Mouse (Mus musculus) bone marrow macrophage, adult 2 months (primary cell): Measurements from ENCODE around the gene Snx14. TPM values are rescaled to one million over a fixed set of nuclear protein-coding genes. Genes with fewer than 3 reads are reported as not detected.
"Not testable (repeated sequence)": the region's sequence is repeated elsewhere in the genome, so short reads cannot be mapped to it uniquely, and the experiment has no call there.

ENCODE experiments used
- H3K27ac ChIP-seq: 2 replicates; pipeline ENCODE4 v1.5.1; 2012; ENCODE audit warnings: low read depth, low read length; ENCODE audit not compliant: insufficient read depth
- H3K4me1 ChIP-seq: 2 replicates; pipeline ENCODE4 v1.6.1; 2012; ENCODE audit warnings: low read length; ENCODE audit not compliant: control insufficient read depth, insufficient read depth
- H3K4me3 ChIP-seq: 2 replicates; pipeline ENCODE4 v1.5.1; 2012; ENCODE audit warnings: mild to moderate bottlenecking, low read length, moderate library complexity; ENCODE audit not compliant: insufficient read depth
- CTCF ChIP-seq: IDR thresholded peaks from 2 replicates; pipeline ENCODE4 v1.5.1; 2012; ENCODE audit warnings: low read depth, mild to moderate bottlenecking, low read length, moderate library complexity
- POLR2A ChIP-seq: IDR thresholded peaks from 2 replicates; pipeline ENCODE4 v1.6.1; 2012; ENCODE audit warnings: mild to moderate bottlenecking, low read depth, low read length, borderline replicate concordance
- polyA plus RNA-seq: library from polyadenylated mRNA; stranded (reverse); fragments of >200 nt; gene quantifications from 2 replicates; pipeline ENCODE4 v1.2.4, GENCODE M21; 2012; ENCODE audit not compliant: missing spikeins, insufficient read depth, insufficient read length

Gene Snx14
- 39.0 and 40.4 TPM in 2 replicates for polyA plus RNA-seq

DNA sequence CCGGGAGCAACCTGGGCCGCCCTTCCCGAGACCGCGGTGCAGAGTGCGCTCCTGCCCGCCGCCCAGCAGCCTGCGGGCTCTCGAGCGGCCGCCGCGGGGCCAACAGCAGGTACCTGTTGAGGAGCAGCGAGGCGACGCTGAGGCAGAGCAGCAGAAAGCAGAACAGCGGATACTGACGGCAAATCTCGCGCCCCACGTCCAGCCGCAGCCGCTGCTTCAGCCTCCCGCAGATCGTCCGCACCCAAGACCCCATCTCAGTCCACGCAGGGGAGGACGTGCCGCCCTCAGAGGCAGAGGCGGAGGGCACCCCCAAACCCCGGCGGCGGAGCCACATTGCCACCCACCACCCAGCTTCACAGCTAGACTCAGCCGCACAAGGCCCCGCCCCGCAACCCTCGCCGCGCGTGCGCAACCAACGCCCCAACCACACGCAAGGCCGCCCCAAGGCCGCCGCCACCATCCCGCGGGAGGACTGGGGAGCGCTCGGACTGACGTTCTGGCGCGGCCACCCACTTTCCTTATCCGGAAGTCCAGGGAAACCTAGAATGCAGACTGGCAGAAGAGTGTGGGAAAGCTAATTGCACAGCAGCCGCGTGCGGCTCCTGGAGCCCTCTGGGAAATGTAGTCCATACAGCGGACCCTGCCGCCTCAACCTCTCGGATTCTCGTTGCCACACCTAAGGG, at the start of gene Snx14:
TSS of gene Snx14 (minus strand) at position 404 of the 683 bp plus-strand sequence.
- Histone ChIP-seq H3K4me3 (peak within 1 kb of the TSS; percentile 83), H3K4me1 (peaks cover 14% of the 10 kb centered on the region), H3K27ac (peak within 1 kb of the TSS; percentile 51)
- no peak for TF ChIP-seq CTCF
- peak; percentile 76; the same call in 1 of the 2 replicates for TF ChIP-seq POLR2A

DNA sequence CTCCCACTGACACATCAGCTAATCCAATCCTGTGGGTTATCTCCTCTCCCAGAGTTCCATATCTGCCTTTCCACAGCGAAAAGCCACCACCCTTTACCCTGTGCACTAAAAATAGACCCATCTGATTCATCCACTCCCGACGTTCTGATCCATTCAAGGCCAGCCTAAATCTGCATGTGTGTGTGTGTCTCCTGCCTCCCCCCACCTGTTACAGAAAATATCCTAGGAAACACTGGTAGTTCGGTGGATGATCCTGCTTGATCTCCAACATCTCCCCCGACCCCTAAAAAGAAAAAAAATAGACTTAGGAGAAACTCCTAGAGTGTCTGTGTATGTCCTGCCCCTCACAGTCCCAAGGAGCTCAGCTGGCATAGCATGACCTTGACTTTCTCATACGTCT, 45.8 kb upstream of the Snx14 start:
- no peak overlapping the region for H3K4me3 ChIP-seq
- no peak overlapping the region for H3K27ac ChIP-seq
- no peak for TF ChIP-seq POLR2A
- no peak for TF ChIP-seq CTCF
- peaks cover 11% of the 10 kb centered on the region for H3K4me1 ChIP-seq

DNA sequence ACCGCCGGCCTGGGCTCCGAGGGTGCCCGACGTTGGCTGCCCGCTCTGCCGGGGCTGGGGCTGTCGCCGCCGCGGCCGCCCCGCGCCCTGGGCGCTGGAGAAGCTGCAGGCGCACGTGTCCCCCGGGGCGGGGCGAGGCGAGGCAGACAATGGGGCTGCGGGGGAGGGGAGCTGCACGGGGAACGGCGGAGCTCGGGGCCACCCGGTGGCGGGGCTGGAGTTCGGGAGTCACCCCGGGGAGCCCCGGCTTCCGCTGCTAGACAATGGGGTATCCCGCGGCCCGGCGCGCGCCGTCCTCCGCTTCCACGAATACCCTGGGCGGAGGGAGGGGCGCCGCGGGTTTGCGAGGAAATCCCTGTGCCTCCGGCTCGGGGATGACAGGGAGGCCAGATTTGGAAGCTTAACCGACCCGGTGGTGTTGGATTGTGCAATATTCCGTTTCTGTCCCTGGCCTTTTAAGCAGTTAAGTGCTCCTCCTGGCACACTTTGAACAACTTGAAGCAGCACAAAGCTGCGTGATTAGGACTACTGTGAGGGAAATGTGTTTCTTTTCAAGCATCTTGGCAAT, 44.2 kb upstream of the Snx14 start:
- TF ChIP-seq POLR2A (no peak), CTCF (no peak)
- Histone ChIP-seq H3K4me3 (peak overlapping the region; percentile 71), H3K4me1 (peaks cover 11% of the 10 kb centered on the region), H3K27ac (peak overlapping the region; percentile 91)

DNA sequence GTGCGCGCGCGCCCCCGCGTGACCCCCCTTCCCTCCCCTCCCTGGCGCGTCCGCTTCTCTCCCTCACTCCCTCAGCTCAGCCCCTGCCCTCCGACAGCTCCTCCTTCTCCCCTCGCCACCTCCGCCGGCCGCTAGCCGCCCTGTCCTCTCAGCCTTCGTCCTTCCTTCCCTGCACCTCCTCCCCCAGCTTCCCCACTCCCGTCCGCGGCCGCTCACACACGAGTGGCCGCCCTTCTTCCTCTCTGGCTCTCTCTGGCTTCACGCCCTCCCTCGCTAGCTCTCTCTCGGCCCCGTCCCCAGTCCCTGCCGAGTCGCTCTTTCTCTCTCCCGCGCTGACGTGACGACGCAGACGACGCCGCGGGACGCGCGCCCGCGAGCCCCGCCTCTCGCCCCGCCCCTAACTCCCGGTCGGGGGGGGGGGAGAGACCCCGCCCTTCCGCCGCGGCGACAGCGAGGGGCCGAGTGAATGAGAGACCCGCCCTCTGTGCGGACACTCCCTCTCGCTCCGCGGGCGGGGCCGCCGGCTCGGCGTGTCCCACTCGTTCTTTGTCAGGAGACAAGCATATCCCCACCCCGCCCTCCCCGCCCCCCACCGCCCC, 43.6 kb upstream of the Snx14 start, which contains the start of gene Syncrip:
TSS of gene Syncrip (minus strand) at position 345 of the 599 bp plus-strand sequence.
- Histone ChIP-seq H3K27ac (peak within 1 kb of the TSS; percentile 95), H3K4me3 (peak within 1 kb of the TSS; percentile 95), H3K4me1 (peaks cover 11% of the 10 kb centered on the region)

DNA sequence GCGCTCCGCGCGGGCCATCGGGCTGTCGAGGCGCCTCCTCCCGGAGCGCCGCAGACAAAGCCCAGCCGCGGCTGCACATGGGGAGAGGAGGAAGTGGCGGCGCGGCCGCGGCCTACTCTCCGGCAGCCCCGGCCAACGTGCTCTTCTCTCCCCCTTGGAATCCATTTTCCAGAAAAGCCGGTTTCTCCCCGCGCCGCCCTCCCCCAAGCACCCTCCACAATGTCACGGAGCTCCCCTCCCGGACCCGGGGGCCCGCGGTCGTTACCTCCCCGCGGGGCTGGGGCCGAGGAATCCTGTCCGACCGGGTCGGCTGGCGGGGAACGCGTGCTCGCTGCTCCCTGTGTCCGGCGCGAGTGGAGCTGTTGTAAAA, 43.0 kb upstream of the Snx14 start:
- Histone ChIP-seq H3K4me1 (peaks cover 11% of the 10 kb centered on the region), H3K27ac (peak overlapping the region; percentile 89), H3K4me3 (peak overlapping the region; percentile 95)
- no peak for TF ChIP-seq POLR2A
- no peak for TF ChIP-seq CTCF

DNA sequence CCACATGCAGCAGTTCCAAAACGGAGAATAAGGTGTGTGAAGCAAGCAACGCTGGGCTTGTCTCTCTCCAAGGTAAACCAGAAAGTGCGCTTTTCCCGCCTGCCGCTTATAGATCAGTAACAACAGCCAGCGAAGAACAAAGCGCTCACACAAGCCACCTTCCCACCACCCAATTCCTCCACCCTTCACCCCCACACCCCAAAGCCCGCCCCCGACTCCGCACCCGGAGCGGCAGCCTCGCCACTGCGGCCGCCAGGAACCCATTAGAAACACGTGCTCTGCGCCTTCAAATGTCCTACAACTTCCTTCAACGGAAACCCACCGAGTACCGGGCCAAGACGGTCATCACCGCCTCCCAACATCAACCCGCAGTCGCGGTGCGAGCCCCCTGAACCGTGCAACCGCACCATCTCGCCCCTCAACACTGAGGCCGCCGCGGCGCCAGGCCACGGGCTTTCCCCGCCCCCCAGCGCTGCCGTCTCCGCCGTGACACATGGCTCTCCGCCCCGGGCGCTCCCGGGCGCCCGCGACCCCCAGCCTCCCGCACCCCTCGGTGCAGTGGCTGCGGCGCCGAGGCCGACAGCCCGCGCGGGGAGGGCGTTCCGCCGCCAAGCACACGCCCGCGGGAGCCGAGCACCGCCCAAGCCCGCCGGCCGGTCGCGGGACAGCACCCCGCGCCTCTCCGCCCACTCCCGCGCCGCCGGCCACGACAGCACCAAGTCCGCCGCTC, 42.5 kb upstream of the Snx14 start:
- H3K4me1 ChIP-seq, result peaks cover 11% of the 10 kb centered on the region
- peak overlapping the region; percentile 89 for H3K27ac ChIP-seq
- peak overlapping the region; percentile 95 for H3K4me3 ChIP-seq
- TF ChIP-seq CTCF, result no peak
- no peak for TF ChIP-seq POLR2A

DNA sequence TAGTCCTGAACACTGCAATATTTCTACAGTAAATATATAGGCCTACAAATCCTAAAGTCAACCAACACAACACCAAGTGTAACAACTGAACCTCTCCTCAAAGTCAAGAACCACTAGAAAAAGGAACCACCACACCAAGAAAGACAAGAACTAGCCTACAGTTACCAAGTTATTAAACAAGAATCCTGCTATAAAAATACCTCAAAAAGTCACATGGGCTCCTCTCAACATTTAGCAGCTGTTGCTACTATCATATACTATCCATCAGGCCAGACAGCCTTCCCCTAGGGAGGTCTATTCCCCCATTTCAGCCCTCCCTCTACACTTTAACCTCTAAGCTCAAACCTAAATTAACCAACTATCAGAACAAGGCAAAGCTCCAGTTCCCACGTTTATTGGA, 41.4 kb upstream of the Snx14 start:
- peak overlapping the region; percentile 53 for H3K4me3 ChIP-seq
- TF ChIP-seq POLR2A, result no peak
- TF ChIP-seq CTCF, result no peak
- no peak overlapping the region for H3K27ac ChIP-seq
- peaks cover 11% of the 10 kb centered on the region for H3K4me1 ChIP-seq

DNA sequence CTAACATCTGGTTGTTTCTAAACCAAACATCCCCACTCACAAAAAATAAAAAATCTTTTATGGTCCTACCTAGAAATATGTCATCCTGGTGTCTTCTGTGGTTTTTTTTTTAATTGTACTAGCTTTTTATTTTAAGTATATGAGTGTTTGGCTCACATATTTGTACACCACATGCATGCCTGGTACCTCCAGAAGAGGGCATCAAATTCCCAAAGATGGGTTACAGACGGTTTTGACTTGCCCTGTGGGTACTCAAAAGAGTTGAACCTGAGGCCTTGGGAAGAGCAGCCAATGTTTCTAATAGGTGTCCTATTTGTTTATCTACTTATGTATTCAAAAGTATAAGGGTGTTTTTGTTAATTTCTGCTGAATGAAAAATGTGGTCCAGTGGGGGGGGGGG, 37.4 kb upstream of the Snx14 start:
- Histone ChIP-seq H3K27ac (no peak overlapping the region), H3K4me3 (no peak overlapping the region), H3K4me1 (no peaks in the 10 kb centered on the region)
- TF ChIP-seq POLR2A (no peak), CTCF (no peak)

DNA sequence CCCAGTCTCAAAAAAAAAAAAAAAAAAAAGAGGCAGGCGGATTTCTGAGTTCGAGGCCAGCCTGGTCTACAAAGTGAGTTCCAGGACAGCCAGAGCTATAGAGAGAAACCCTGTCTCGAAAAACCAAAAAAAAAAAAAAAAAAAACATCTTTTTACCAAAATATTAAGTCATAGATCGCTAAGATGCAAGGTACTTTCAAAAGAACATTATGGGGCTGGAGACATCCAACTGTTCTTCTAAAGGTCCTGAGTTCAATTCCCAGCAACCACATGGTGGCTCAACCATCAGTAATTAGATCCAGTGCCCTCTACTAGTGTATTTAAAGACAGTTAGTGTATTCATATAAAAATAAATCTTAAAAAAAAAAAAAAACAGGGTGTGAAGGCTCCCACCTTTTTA, 22.3 kb upstream of the Snx14 start:
- H3K27ac ChIP-seq, H3K4me3 ChIP-seq, H3K4me1 ChIP-seq: not testable (repeated sequence)

DNA sequence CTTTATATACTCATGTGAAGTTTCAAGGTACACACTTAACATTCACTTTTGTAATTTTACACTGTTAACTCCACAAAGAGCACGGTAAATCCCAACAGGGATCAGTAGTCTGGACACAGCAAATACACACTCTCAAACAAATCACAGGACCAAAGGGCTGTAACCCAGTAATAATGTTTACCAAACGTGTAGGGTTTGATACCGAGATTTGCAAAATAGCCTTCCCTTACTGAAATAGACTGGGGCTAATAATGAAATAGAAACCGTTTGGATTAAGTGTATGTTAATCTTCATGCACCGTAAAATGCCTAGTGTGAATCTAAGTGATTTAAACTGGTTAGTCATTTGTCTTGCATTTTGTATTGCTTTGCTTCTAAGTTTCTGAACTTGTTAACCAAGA, 1.2 kb upstream of the Snx14 start:
- Histone ChIP-seq H3K27ac (no peak overlapping the region), H3K4me1 (peaks cover 14% of the 10 kb centered on the region), H3K4me3 (no peak overlapping the region)
- TF ChIP-seq CTCF, result no peak
- TF ChIP-seq POLR2A, result no peak
